Mouse (Mus musculus): ENCODE data around the gene Gpr37l1. TPM values are rescaled to one million over a fixed set of nuclear protein-coding genes. Genes with fewer than 3 reads are reported as not detected.
A peak's percentile ranks its signal among the peaks of the same experiment; 100 is the strongest.

Gene Gpr37l1
- polyA plus RNA-seq, 1 experiment from 2014 or later: not detected

DNA sequence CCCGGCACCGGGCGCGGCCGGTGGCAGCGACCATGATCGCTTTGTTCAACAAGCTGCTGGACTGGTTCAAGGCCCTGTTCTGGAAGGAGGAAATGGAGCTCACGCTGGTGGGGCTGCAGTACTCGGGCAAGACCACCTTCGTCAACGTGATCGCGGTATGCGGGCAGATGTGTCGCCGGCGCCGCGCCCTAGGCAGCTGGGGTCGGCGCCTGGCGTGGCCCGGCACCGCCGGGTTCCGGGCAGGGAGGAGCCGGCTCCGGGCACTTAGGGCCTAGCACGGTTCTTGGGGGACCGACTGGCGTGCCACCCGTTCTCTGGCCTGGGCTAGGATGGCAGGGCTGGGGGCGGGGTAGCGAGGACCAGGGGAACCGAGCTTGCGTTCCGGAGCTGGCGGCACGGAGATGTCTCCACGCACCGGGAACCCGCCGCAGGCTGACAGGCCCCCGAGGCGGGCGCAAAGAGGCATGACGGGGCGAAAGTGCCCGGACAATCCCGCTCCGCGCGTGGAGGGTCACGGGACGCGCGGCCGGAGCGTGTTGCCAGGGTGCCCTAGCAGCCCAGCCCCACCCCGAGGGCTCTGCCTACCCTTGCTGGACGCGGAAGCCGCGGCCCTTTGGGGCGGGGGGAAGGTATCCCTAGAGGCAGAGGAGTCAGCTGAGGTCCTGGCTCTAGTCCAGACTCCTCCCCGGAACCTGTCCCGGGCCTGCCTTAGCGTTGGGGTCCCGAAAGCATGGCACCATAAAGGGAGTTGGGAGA is 20.4 kb downstream of the Gpr37l1 start:
- H3K4me3 ChIP-seq (ENCODE audit: control insufficient read depth in 1 of 2, insufficient read depth in 1 of 2, low read depth in 1 of 2, low read length in 2 of 2): peak overlapping the region; percentile 93 to 98
- H3K9ac ChIP-seq (ENCODE audit: low read length): peak overlapping the region; percentile 91
- WGBS: under 1% methylated on average over 69 of the region's 69 CpGs
- H3K27ac ChIP-seq (replicated peaks in 1 of 2; ENCODE audit: control insufficient read depth in 1 of 2, insufficient read depth in 1 of 2, low read depth in 2 of 2, low read length in 2 of 2): peak overlapping the region; percentile 76 to 81
- H3K4me1 ChIP-seq (ENCODE audit: control insufficient read depth in 2 of 2, insufficient read depth in 2 of 2, low read length in 2 of 2): peaks cover 7 to 8% of the 10 kb centered on the region in 2 experiments
- H3K9me3 ChIP-seq (ENCODE audit: control insufficient read depth, low read length): no peaks in the 10 kb centered on the region
- peaks cover 35% of the 10 kb centered on the region for H3K27me3 ChIP-seq (ENCODE audit: control insufficient read depth, insufficient read depth, low read length)
- ATAC-seq (ENCODE audit: insufficient number of reproducible peaks, insufficient read depth, low FRiP score, low read depth): peak; percentile 75
- peak overlapping the region; percentile 93 for H3K4me2 ChIP-seq (ENCODE audit: low read length)
- H3K36me3 ChIP-seq (ENCODE audit: control insufficient read depth, insufficient read depth, low read length): peaks cover 8% of the 10 kb centered on the region; the same call in 1 of the 2 replicates

DNA sequence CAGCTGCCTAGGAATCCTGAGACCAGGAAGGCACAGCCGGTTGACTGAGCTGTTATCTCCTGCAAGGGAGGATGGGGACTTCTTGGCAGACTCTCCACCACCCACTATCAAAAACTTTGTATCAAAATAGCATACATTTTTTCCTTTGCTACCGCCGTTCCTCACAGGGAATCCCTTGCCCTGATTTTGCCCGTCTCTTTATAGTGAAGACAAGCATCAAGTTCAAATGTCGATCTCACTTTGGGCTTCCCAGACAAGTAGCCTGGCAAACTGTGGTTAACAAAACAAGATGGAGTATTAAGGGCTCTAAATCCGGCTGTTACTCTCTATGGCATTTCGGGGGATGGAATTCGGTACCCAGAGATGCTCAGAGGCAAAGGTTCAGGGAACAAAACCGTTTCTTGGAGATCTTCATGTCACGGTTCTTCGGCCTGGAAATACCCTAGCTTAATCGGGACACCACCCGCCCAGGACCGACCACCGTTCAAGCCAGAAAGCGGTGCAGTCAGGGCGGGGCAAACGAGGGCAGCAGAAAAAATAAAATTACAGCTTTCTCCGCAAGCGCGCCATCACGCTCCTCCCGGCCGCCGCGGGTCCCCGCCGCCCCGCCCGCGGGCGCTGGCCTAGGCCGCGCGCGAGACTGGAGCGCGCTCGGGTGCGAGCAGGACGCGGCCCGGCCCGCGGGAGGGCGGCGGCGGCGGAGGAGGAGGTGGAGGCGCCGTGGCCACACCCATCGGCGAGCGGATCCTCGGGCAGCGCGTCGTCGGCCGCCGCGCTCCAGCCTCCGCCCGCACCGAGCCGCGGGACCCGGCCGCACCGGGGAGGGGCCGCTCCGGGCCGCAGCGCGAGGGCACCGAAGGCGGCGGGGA is 21.2 kb downstream of the Gpr37l1 start, which contains the start of gene Arl8a:
Gene Arl8a, plus strand, starts transcription at position 748 of the 869 bp plus-strand sequence.
- Histone ChIP-seq H3K4me1 (ENCODE audit: control insufficient read depth in 2 of 2, insufficient read depth in 2 of 2, low read length in 2 of 2) (peaks cover 7 to 8% of the 10 kb centered on the region in 2 experiments), H3K36me3 (ENCODE audit: control insufficient read depth, insufficient read depth, low read length) (0 out of 2 replicates have a peak, but pooled peaks cover 3% of the 10 kb centered on the region), H3K4me2 (ENCODE audit: low read length) (peak within 1 kb of the TSS; percentile 93), H3K27me3 (ENCODE audit: control insufficient read depth, insufficient read depth, low read length) (peaks cover 38% of the 10 kb centered on the region), H3K4me3 (ENCODE audit: control insufficient read depth in 1 of 2, insufficient read depth in 1 of 2, low read depth in 1 of 2, low read length in 2 of 2) (peak within 1 kb of the TSS; percentile 93 to 98), H3K27ac (replicated peaks in 1 of 2; ENCODE audit: control insufficient read depth in 1 of 2, insufficient read depth in 1 of 2, low read depth in 2 of 2, low read length in 2 of 2) (peak within 1 kb of the TSS; percentile 76 to 81), H3K9ac (ENCODE audit: low read length) (peak within 1 kb of the TSS; percentile 91), H3K9me3 (ENCODE audit: control insufficient read depth, low read length) (no peaks in the 10 kb centered on the region)
- WGBS: under 1% methylated on average over 75 of the region's 78 CpGs
- peak; percentile 80 for ATAC-seq (ENCODE audit: insufficient number of reproducible peaks, insufficient read depth, low FRiP score, low read depth)

DNA sequence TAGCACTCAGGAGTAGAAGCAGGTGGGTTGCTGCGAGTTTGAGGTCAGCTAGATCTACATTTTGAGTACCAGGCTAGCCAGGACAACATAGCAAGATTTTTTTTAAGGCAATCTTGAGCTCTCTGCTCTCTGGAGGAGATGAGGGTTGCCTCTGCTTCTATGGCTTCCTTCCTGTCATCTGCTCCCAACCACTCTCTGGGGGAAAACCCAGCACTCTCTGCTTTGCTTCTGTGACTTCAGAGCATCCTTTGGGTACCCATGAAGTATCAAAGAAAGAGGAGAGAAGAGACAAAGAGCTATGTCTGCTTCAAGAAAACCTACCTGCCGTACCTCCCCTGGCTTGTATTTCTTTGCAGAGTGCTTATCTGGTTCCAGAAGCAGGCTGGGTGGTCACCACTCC is 23.5 kb downstream of the Gpr37l1 start:
- Histone ChIP-seq H3K4me3 (ENCODE audit: control insufficient read depth in 1 of 2, insufficient read depth in 1 of 2, low read depth in 1 of 2, low read length in 2 of 2) (no peak overlapping the region), H3K4me2 (ENCODE audit: low read length) (no peak overlapping the region), H3K27ac (replicated peaks in 1 of 2; ENCODE audit: control insufficient read depth in 1 of 2, insufficient read depth in 1 of 2, low read depth in 2 of 2, low read length in 2 of 2) (no peak overlapping the region), H3K36me3 (ENCODE audit: control insufficient read depth, insufficient read depth, low read length) (no peaks in the 10 kb centered on the region), H3K9ac (ENCODE audit: low read length) (no peak overlapping the region), H3K9me3 (ENCODE audit: control insufficient read depth, low read length) (no peaks in the 10 kb centered on the region), H3K4me1 (ENCODE audit: control insufficient read depth in 2 of 2, insufficient read depth in 2 of 2, low read length in 2 of 2) (peaks cover 7 to 8% of the 10 kb centered on the region in 2 experiments), H3K27me3 (ENCODE audit: control insufficient read depth, insufficient read depth, low read length) (peaks cover 35% of the 10 kb centered on the region)
- ATAC-seq (ENCODE audit: insufficient number of reproducible peaks, insufficient read depth, low FRiP score, low read depth): no peak
- 83% methylated on average over 2 of the region's 2 CpGs for WGBS

DNA sequence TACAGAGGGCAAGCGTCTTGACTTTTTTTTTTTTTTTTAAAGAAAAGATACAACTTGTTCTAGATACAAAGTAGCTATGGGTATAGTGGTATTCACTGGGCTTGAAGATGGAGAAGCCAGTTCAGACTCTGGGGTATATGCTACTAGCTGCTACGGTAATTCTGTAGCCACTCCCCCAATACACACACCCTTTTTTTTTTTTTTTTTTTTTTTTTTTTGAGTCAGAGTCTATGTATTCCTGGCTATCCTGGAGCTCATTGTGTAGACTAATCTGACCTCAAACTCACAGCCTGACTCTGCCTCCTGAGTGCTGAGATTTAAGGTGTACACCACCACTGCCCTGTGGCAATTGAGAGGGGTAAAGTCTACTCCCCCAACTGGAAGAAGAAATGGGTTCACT is 25.0 kb downstream of the Gpr37l1 start:
- no peak overlapping the region for H3K4me2 ChIP-seq (ENCODE audit: low read length)

DNA sequence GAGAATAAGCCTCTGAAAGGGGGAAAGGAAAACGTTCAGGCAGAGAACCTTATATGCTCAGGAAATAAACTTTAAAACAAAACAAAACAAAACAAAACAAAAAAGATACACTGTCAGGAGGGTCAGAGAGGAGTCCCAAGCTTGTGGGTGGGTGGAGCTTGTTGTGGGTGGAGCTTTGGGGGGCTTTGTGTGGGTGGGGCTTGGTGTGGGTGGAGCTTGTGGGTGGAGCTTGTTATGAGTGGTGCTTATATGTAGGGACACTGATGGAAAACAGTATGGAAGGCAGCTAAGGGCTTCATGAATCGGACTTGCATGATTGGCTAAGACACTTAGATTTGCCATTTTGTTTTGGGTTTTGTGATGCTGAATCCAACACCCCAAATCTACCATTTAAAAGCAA is 27.6 kb downstream of the Gpr37l1 start:
- WGBS: 81% methylated on average over 2 of the region's 2 CpGs
- no peaks in the 10 kb centered on the region for H3K4me1 ChIP-seq (ENCODE audit: control insufficient read depth in 2 of 2, insufficient read depth in 2 of 2, low read length in 2 of 2)
- no peak overlapping the region for H3K4me3 ChIP-seq (ENCODE audit: control insufficient read depth in 1 of 2, insufficient read depth in 1 of 2, low read depth in 1 of 2, low read length in 2 of 2)
- ATAC-seq (ENCODE audit: insufficient number of reproducible peaks, insufficient read depth, low FRiP score, low read depth): no peak
- H3K36me3 ChIP-seq (ENCODE audit: control insufficient read depth, insufficient read depth, low read length): no peaks in the 10 kb centered on the region
- no peaks in the 10 kb centered on the region for H3K9me3 ChIP-seq (ENCODE audit: control insufficient read depth, low read length)
- peaks cover 25% of the 10 kb centered on the region for H3K27me3 ChIP-seq (ENCODE audit: control insufficient read depth, insufficient read depth, low read length)
- H3K27ac ChIP-seq (replicated peaks in 1 of 2; ENCODE audit: control insufficient read depth in 1 of 2, insufficient read depth in 1 of 2, low read depth in 2 of 2, low read length in 2 of 2): no peak overlapping the region
- H3K4me2 ChIP-seq (ENCODE audit: low read length): no peak overlapping the region
- no peak overlapping the region for H3K9ac ChIP-seq (ENCODE audit: low read length)

More for the DNA sequence above, 25.0 kb downstream of the Gpr37l1 start:
- Histone ChIP-seq H3K27me3 (ENCODE audit: control insufficient read depth, insufficient read depth, low read length) (peaks cover 30% of the 10 kb centered on the region), H3K4me3 (ENCODE audit: control insufficient read depth in 1 of 2, insufficient read depth in 1 of 2, low read depth in 1 of 2, low read length in 2 of 2) (no peak overlapping the region), H3K27ac (replicated peaks in 1 of 2; ENCODE audit: control insufficient read depth in 1 of 2, insufficient read depth in 1 of 2, low read depth in 2 of 2, low read length in 2 of 2) (no peak overlapping the region), H3K4me1 (ENCODE audit: control insufficient read depth in 2 of 2, insufficient read depth in 2 of 2, low read length in 2 of 2) (peaks cover 0 to 3% of the 10 kb centered on the region in 2 experiments; a peak in 2 of 4 replicates), H3K9me3 (ENCODE audit: control insufficient read depth, low read length) (no peaks in the 10 kb centered on the region), H3K36me3 (ENCODE audit: control insufficient read depth, insufficient read depth, low read length) (no peaks in the 10 kb centered on the region), H3K9ac (ENCODE audit: low read length) (no peak overlapping the region)
- WGBS: 75% methylated on average over 2 of the region's 2 CpGs
- no peak for ATAC-seq (ENCODE audit: insufficient number of reproducible peaks, insufficient read depth, low FRiP score, low read depth)

DNA sequence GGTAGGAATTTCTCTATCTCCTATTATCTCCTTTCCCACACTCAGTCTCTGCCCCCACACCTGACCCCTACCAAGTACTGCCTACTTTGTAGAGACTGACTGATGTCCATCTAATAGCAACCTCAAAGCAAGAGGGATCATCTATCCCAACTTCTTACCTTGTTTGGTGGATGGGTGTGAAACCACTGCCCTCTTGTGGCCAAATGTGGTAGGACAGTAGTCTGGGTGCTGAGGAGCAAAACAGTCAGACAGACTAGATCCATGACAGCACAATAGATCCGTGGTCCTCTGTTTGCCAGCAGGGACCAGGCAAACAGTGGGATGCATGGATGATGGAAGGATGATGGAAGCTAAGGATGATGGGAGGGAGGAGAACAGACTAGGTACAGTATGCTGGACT is 31.0 kb downstream of the Gpr37l1 start:
- peaks cover 10 to 12% of the 10 kb centered on the region in 2 experiments; a peak in 3 of 4 replicates for H3K4me1 ChIP-seq (ENCODE audit: control insufficient read depth in 2 of 2, insufficient read depth in 2 of 2, low read length in 2 of 2)
- no peak overlapping the region for H3K4me3 ChIP-seq (ENCODE audit: control insufficient read depth in 1 of 2, insufficient read depth in 1 of 2, low read depth in 1 of 2, low read length in 2 of 2)
- H3K9me3 ChIP-seq (ENCODE audit: control insufficient read depth, low read length): no peaks in the 10 kb centered on the region
- H3K27me3 ChIP-seq (ENCODE audit: control insufficient read depth, insufficient read depth, low read length): peaks cover 7% of the 10 kb centered on the region; the same call in 1 of the 2 replicates
- H3K9ac ChIP-seq (ENCODE audit: low read length): no peak overlapping the region
- no peaks in the 10 kb centered on the region for H3K36me3 ChIP-seq (ENCODE audit: control insufficient read depth, insufficient read depth, low read length)
- no peak for ATAC-seq (ENCODE audit: insufficient number of reproducible peaks, insufficient read depth, low FRiP score, low read depth)
- H3K27ac ChIP-seq (replicated peaks in 1 of 2; ENCODE audit: control insufficient read depth in 1 of 2, insufficient read depth in 1 of 2, low read depth in 2 of 2, low read length in 2 of 2): no peak overlapping the region
- no peak overlapping the region for H3K4me2 ChIP-seq (ENCODE audit: low read length)
- 6% methylated on average over 1 of the region's 1 CpGs for WGBS

DNA sequence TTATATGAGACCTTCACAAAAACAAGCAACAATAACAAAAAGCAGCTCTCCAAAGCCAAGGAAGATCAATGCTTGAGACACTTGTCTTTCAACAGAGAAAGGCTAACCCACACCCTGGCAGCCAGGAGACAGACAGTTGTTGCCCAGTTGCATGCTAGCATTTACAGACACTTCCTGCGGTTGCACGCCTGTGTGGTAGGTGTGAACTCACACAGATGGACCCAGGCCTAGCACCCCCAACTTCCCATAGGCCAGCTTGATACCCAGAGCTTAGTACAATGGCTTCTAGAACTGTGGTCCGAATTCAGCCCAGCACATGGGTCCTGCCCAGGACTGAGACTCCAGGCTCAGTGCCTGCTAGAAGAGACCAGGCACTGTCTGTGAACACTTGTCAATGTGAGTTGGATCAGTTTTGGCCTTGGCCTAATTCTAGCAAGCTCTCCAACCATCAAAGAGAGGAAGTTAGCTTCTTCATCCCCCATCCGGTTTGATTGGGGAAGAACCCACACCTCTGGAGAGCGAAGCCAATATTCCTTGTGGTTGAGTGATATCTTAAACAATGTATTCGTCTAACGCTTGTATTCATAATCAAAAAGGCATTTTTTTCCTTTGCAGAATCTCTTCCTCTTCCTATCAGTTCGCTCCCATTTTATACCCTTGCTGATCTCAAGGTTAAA is 32.2 kb downstream of the Gpr37l1 start:
- H3K27ac ChIP-seq (replicated peaks in 1 of 2; ENCODE audit: control insufficient read depth in 1 of 2, insufficient read depth in 1 of 2, low read depth in 2 of 2, low read length in 2 of 2): no peak overlapping the region
- no peaks in the 10 kb centered on the region for H3K9me3 ChIP-seq (ENCODE audit: control insufficient read depth, low read length)
- H3K4me3 ChIP-seq (ENCODE audit: control insufficient read depth in 1 of 2, insufficient read depth in 1 of 2, low read depth in 1 of 2, low read length in 2 of 2): no peak overlapping the region
- peaks cover 15% of the 10 kb centered on the region for H3K27me3 ChIP-seq (ENCODE audit: control insufficient read depth, insufficient read depth, low read length)
- 83% methylated on average over 8 of the region's 8 CpGs for WGBS
- no peak overlapping the region for H3K9ac ChIP-seq (ENCODE audit: low read length)
- no peaks in the 10 kb centered on the region for H3K36me3 ChIP-seq (ENCODE audit: control insufficient read depth, insufficient read depth, low read length)
- ATAC-seq (ENCODE audit: insufficient number of reproducible peaks, insufficient read depth, low FRiP score, low read depth): no peak
- peaks cover 18 to 21% of the 10 kb centered on the region in 2 experiments for H3K4me1 ChIP-seq (ENCODE audit: control insufficient read depth in 2 of 2, insufficient read depth in 2 of 2, low read length in 2 of 2)
- no peak overlapping the region for H3K4me2 ChIP-seq (ENCODE audit: low read length)
